Mouse (Mus musculus): ENCODE results near the gene Acoxl. TPM values are rescaled to one million over a fixed set of nuclear protein-coding genes. Genes with fewer than 3 reads are reported as not detected.

The Acoxl gene
- polyA plus RNA-seq, 1 experiment, result not detected

- no peak overlapping the region for H3K27ac ChIP-seq (ENCODE audit: insufficient read depth, low read depth, low read length)
- TF ChIP-seq CTCF (conservative IDR thresholded peaks at IDR 0.05; ENCODE audit: insufficient read depth, insufficient read length, low read depth, low read length), result 0 out of 2 replicates have a peak, but pooled peaks have one; percentile 24
- no peak for TF ChIP-seq POLR2A (IDR thresholded peaks at IDR 0.05; ENCODE audit: low read depth, low read length)
- no peaks in the 10 kb centered on the region for H3K27me3 ChIP-seq (replicated peaks; ENCODE audit: control insufficient read depth, insufficient read depth, low read length)
- 88% methylated on average over 3 of the region's 3 CpGs for WGBS
- no peaks in the 10 kb centered on the region for H3K36me3 ChIP-seq (ENCODE audit: control insufficient read depth, insufficient read depth, low read length)
- no peak for DNase-seq
- H3K4me3 ChIP-seq (ENCODE audit: insufficient read depth, low read depth, low read length), result no peak overlapping the region
- no peaks in the 10 kb centered on the region for H3K4me1 ChIP-seq (ENCODE audit: control insufficient read depth, insufficient read depth, low read length)
These were observed 98.4 kb downstream of the Acoxl start for GRCm38 (mm10) chr2:127937079-127937478.

GRCm38 (mm10) chr2:127939206-127939605 is 100.5 kb downstream of the Acoxl start:
- TF ChIP-seq POLR2A (IDR thresholded peaks at IDR 0.05; ENCODE audit: low read depth, low read length), result no peak
- no peak for TF ChIP-seq CTCF (conservative IDR thresholded peaks at IDR 0.05; ENCODE audit: insufficient read depth, insufficient read length, low read depth, low read length)
- DNase-seq, result no peak
- Histone ChIP-seq H3K4me3 (ENCODE audit: insufficient read depth, low read depth, low read length) (no peak overlapping the region), H3K36me3 (ENCODE audit: control insufficient read depth, insufficient read depth, low read length) (no peaks in the 10 kb centered on the region), H3K27me3 (replicated peaks; ENCODE audit: control insufficient read depth, insufficient read depth, low read length) (no peaks in the 10 kb centered on the region), H3K27ac (ENCODE audit: insufficient read depth, low read depth, low read length) (no peak overlapping the region), H3K4me1 (ENCODE audit: control insufficient read depth, insufficient read depth, low read length) (no peaks in the 10 kb centered on the region)
- 99% methylated on average over 2 of the region's 2 CpGs for WGBS

GRCm38 (mm10) chr2:127960579-127960978 is 121.9 kb downstream of the Acoxl start:
- Histone ChIP-seq H3K27ac (ENCODE audit: insufficient read depth, low read depth, low read length) (no peak overlapping the region), H3K27me3 (replicated peaks; ENCODE audit: control insufficient read depth, insufficient read depth, low read length) (no peaks in the 10 kb centered on the region), H3K4me1 (ENCODE audit: control insufficient read depth, insufficient read depth, low read length) (no peaks in the 10 kb centered on the region), H3K4me3 (ENCODE audit: insufficient read depth, low read depth, low read length) (no peak overlapping the region), H3K36me3 (ENCODE audit: control insufficient read depth, insufficient read depth, low read length) (no peaks in the 10 kb centered on the region)
- DNase-seq, result no peak
- 22% methylated on average over 6 of the region's 6 CpGs for WGBS
- no peak for TF ChIP-seq POLR2A (IDR thresholded peaks at IDR 0.05; ENCODE audit: low read depth, low read length)
- TF ChIP-seq CTCF (conservative IDR thresholded peaks at IDR 0.05; ENCODE audit: insufficient read depth, insufficient read length, low read depth, low read length), result no peak

GRCm38 (mm10) chr2:127961154-127961553 is 122.5 kb downstream of the Acoxl start:
- Histone ChIP-seq H3K27me3 (replicated peaks; ENCODE audit: control insufficient read depth, insufficient read depth, low read length) (no peaks in the 10 kb centered on the region), H3K27ac (ENCODE audit: insufficient read depth, low read depth, low read length) (no peak overlapping the region), H3K36me3 (ENCODE audit: control insufficient read depth, insufficient read depth, low read length) (no peaks in the 10 kb centered on the region), H3K4me1 (ENCODE audit: control insufficient read depth, insufficient read depth, low read length) (no peaks in the 10 kb centered on the region), H3K4me3 (ENCODE audit: insufficient read depth, low read depth, low read length) (no peak overlapping the region)
- DNase-seq, result no peak
- TF ChIP-seq CTCF (conservative IDR thresholded peaks at IDR 0.05; ENCODE audit: insufficient read depth, insufficient read length, low read depth, low read length), result no peak
- no peak for TF ChIP-seq POLR2A (IDR thresholded peaks at IDR 0.05; ENCODE audit: low read depth, low read length)
- WGBS, result 5% methylated on average over 2 of the region's 2 CpGs

GRCm38 (mm10) chr2:127961802-127962433 is 123.2 kb downstream of the Acoxl start:
- WGBS, result 77% methylated on average over 4 of the region's 4 CpGs
- Histone ChIP-seq H3K27ac (ENCODE audit: insufficient read depth, low read depth, low read length) (no peak overlapping the region), H3K27me3 (replicated peaks; ENCODE audit: control insufficient read depth, insufficient read depth, low read length) (no peaks in the 10 kb centered on the region), H3K36me3 (ENCODE audit: control insufficient read depth, insufficient read depth, low read length) (no peaks in the 10 kb centered on the region), H3K4me3 (ENCODE audit: insufficient read depth, low read depth, low read length) (no peak overlapping the region), H3K4me1 (ENCODE audit: control insufficient read depth, insufficient read depth, low read length) (no peaks in the 10 kb centered on the region)
- no peak for DNase-seq
- TF ChIP-seq CTCF (conservative IDR thresholded peaks at IDR 0.05; ENCODE audit: insufficient read depth, insufficient read length, low read depth, low read length) (no peak), POLR2A (IDR thresholded peaks at IDR 0.05; ENCODE audit: low read depth, low read length) (no peak)

- no peak overlapping the region for H3K27ac ChIP-seq (ENCODE audit: insufficient read depth, low read depth, low read length)
- no peak for DNase-seq
- WGBS, result 92% methylated on average over 2 of the region's 2 CpGs
- H3K4me3 ChIP-seq (ENCODE audit: insufficient read depth, low read depth, low read length), result no peak overlapping the region
- H3K27me3 ChIP-seq (replicated peaks; ENCODE audit: control insufficient read depth, insufficient read depth, low read length), result no peaks in the 10 kb centered on the region
- no peaks in the 10 kb centered on the region for H3K4me1 ChIP-seq (ENCODE audit: control insufficient read depth, insufficient read depth, low read length)
- no peak for TF ChIP-seq POLR2A (IDR thresholded peaks at IDR 0.05; ENCODE audit: low read depth, low read length)
- TF ChIP-seq CTCF (conservative IDR thresholded peaks at IDR 0.05; ENCODE audit: insufficient read depth, insufficient read length, low read depth, low read length), result no peak
- no peaks in the 10 kb centered on the region for H3K36me3 ChIP-seq (ENCODE audit: control insufficient read depth, insufficient read depth, low read length)
These were observed 130.3 kb downstream of the Acoxl start for GRCm38 (mm10) chr2:127968944-127969343.

- Histone ChIP-seq H3K27me3 (replicated peaks; ENCODE audit: control insufficient read depth, insufficient read depth, low read length) (no peaks in the 10 kb centered on the region), H3K36me3 (ENCODE audit: control insufficient read depth, insufficient read depth, low read length) (no peaks in the 10 kb centered on the region), H3K4me3 (ENCODE audit: insufficient read depth, low read depth, low read length) (no peak overlapping the region), H3K4me1 (ENCODE audit: control insufficient read depth, insufficient read depth, low read length) (no peaks in the 10 kb centered on the region), H3K27ac (ENCODE audit: insufficient read depth, low read depth, low read length) (no peak overlapping the region)
- TF ChIP-seq CTCF (conservative IDR thresholded peaks at IDR 0.05; ENCODE audit: insufficient read depth, insufficient read length, low read depth, low read length) (no peak), POLR2A (IDR thresholded peaks at IDR 0.05; ENCODE audit: low read depth, low read length) (no peak)
- WGBS, result 51% methylated on average over 1 of the region's 1 CpGs
- no peak for DNase-seq
These were observed 137.6 kb downstream of the Acoxl start for GRCm38 (mm10) chr2:127976276-127976675.
